In the genomic region with DNA sequence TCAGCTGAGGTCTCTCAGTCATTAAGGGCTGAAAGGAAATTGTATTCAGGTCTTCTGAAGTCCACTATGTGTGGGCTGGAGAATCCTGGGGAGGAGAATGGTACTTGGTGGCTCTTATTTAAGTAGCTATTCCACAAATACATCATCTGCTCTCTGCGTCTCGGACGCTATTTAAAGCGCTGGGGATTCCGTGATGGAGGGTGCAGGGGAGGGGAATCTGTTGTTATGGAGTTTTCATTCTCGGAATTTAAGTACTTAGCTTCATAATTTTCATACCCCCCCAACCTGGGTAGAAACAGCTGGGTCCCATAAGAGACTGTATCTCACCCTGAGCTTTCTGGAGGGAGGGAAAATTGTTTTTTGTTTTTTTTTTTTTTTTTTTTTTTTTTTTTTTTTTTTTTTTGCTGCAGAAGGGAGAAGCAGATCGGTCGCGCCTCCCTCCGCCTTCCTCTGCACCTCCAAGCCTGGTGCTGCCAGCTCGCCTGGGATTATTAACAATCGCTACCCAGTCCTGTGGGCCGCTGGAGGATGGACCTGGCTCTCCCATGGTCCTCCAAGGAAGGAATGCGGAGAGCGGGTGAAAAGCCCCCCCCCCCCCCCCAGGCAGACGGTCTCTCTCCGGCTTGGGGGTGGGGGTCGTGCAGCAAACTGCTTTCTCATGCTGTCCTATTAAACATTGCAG, we compare ENCODE assay signal across 8 mouse cellular contexts. TPM values are rescaled to one million over a fixed set of nuclear protein-coding genes. Genes with fewer than 3 reads are reported as not detected.
A peak's percentile ranks its signal among the peaks of the same experiment; 100 is the strongest.
DNase-seq lines count a peak whose midpoint lies in the region; ATAC-seq and TF ChIP-seq lines count a peak whose summit lies in the region.

Gene Ccdc184 (plus strand): TSS at position 196 of the 682 bp plus-strand sequence.

- no peak for TF ChIP-seq CTCF in cerebellum, adult 2 months (IDR thresholded peaks at IDR 0.05; ENCODE audit: borderline replicate concordance, insufficient read depth, low read depth, low read length)
- no peak for TF ChIP-seq CTCF in lung, postnatal 0 days (IDR thresholded peaks at IDR 0.05)
- TF ChIP-seq CTCF in midbrain, postnatal 0 days (IDR thresholded peaks at IDR 0.05): no peak

- no peak for TF ChIP-seq POLR2A in cerebellum, adult 2 months (IDR thresholded peaks at IDR 0.05; ENCODE audit: borderline replicate concordance, insufficient read depth, low read length)

- peaks cover 3% of the 10 kb centered on the region; the same call in 1 of the 2 replicates for H3K4me1 ChIP-seq in cerebellum, adult 2 months (ENCODE audit: control insufficient read depth, insufficient read depth, low read length)
- no peaks in the 10 kb centered on the region for H3K4me1 ChIP-seq in lung, postnatal 0 days (ENCODE audit: insufficient read depth, low read depth, low read length)
- peaks cover 12% of the 10 kb centered on the region for H3K4me1 ChIP-seq in intestine, embryonic 15.5 days (replicated peaks)
- 0 out of 2 replicates have a peak, but pooled peaks cover 11% of the 10 kb centered on the region for H3K4me1 ChIP-seq in midbrain, postnatal 0 days (ENCODE audit: insufficient read depth, low read length)

- no peak within 1 kb of the TSS for H3K9ac ChIP-seq in lung, postnatal 0 days (replicated peaks; ENCODE audit: low read depth)
- H3K9ac ChIP-seq in intestine, embryonic 15.5 days: 0 out of 2 replicates have a peak within 1 kb of the TSS, but pooled peaks have one; percentile 3
- peak within 1 kb of the TSS; percentile 81 for H3K9ac ChIP-seq in midbrain, postnatal 0 days (replicated peaks; ENCODE audit: low read length, poor library complexity, severe bottlenecking)

- no peaks in the 10 kb centered on the region for H3K36me3 ChIP-seq in lung, postnatal 0 days (ENCODE audit: insufficient read depth, low read length)
- no peaks in the 10 kb centered on the region for H3K36me3 ChIP-seq in intestine, embryonic 15.5 days
- no peaks in the 10 kb centered on the region for H3K36me3 ChIP-seq in midbrain, postnatal 0 days (ENCODE audit: insufficient read depth, low read length)

- H3K9me3 ChIP-seq in lung, postnatal 0 days (ENCODE audit: low read length): no peaks in the 10 kb centered on the region
- no peaks in the 10 kb centered on the region for H3K9me3 ChIP-seq in intestine, embryonic 15.5 days
- no peaks in the 10 kb centered on the region for H3K9me3 ChIP-seq in midbrain, postnatal 0 days (ENCODE audit: low read length)

- peak in 1 of 2 experiments; percentile 35 for DNase-seq in cerebellum, adult 2 months
- no peak for DNase-seq in cerebellum, postnatal 25 days
- DNase-seq in lung, postnatal 0 days (ENCODE audit: low spot score): no peak
- no peak for DNase-seq in lung, adult 18-20 months
- peak; percentile 35 for DNase-seq in midbrain, postnatal 0 days (ENCODE audit: low spot score)
- no peak for DNase-seq in urinary bladder, postnatal 25 days (ENCODE audit: low spot score)
- DNase-seq in urinary bladder, adult 2 months (ENCODE audit: low spot score): no peak

- H3K27ac ChIP-seq in cerebellum, adult 2 months (ENCODE audit: insufficient read depth, low read length): peak within 1 kb of the TSS; percentile 67; the same call in 1 of the 2 replicates
- no peak within 1 kb of the TSS for H3K27ac ChIP-seq in lung, postnatal 0 days (ENCODE audit: low read length)
- H3K27ac ChIP-seq in intestine, embryonic 15.5 days: no peak within 1 kb of the TSS
- peak within 1 kb of the TSS; percentile 88 for H3K27ac ChIP-seq in midbrain, postnatal 0 days (ENCODE audit: low read depth, low read length)

- H3K4me3 ChIP-seq in cerebellum, adult 2 months (replicated peaks; ENCODE audit: insufficient read depth, low read depth, low read length): peak within 1 kb of the TSS; percentile 97
- peak within 1 kb of the TSS; percentile 20; the same call in 1 of the 2 replicates for H3K4me3 ChIP-seq in lung, postnatal 0 days (ENCODE audit: low read depth, low read length)
- peak within 1 kb of the TSS; percentile 35 for H3K4me3 ChIP-seq in intestine, embryonic 15.5 days (replicated peaks)
- peak within 1 kb of the TSS; percentile 66 for H3K4me3 ChIP-seq in midbrain, postnatal 0 days (ENCODE audit: low read depth, low read length)

- under 1% methylated on average over 18 of the region's 18 CpGs for WGBS in cerebellum, adult 2 months
- WGBS in lung, postnatal 0 days: 7% methylated on average over 15 of the region's 18 CpGs
- WGBS in intestine, embryonic 15.5 days: 5% methylated on average over 18 of the region's 18 CpGs
- WGBS in midbrain, postnatal 0 days: 2% methylated on average over 17 of the region's 18 CpGs

- no peak for TF ChIP-seq EP300 in lung, postnatal 0 days (IDR thresholded peaks at IDR 0.05)

- no peaks in the 10 kb centered on the region for H3K27me3 ChIP-seq in cerebellum, adult 2 months (ENCODE audit: control insufficient read depth, insufficient read depth, low read length)
- H3K27me3 ChIP-seq in lung, postnatal 0 days (replicated peaks; ENCODE audit: insufficient read depth, low read length): peaks cover 39% of the 10 kb centered on the region
- peaks cover 55% of the 10 kb centered on the region for H3K27me3 ChIP-seq in intestine, embryonic 15.5 days (replicated peaks)
- H3K27me3 ChIP-seq in midbrain, postnatal 0 days (ENCODE audit: insufficient read depth, low read length): no peaks in the 10 kb centered on the region

- peak within 1 kb of the TSS; percentile 29; the same call in 1 of the 2 replicates for H3K4me2 ChIP-seq in lung, postnatal 0 days (replicated peaks; ENCODE audit: low read depth, low read length)
- H3K4me2 ChIP-seq in intestine, embryonic 15.5 days (replicated peaks): peak within 1 kb of the TSS; percentile 62
- H3K4me2 ChIP-seq in midbrain, postnatal 0 days (ENCODE audit: low read depth, low read length, poor library complexity, severe bottlenecking): peak within 1 kb of the TSS; percentile 84

- 0 out of 2 replicates have a peak, but pooled peaks have one; percentile 1 for ATAC-seq in lung, postnatal 0 days
- peak; percentile 34 for ATAC-seq in intestine, embryonic 15.5 days
- ATAC-seq in midbrain, postnatal 0 days (ENCODE audit: low FRiP score): peak; percentile 67

RNA-seq across cellular contexts. Expression of gene Ccdc184, which starts in this region (rescaled TPM):
- polyA plus RNA-seq in cerebellum, adult 2 months (2012; rRNA removed): 24.3 and 30.9 TPM in 2 replicates
- polyA plus RNA-seq in lung, postnatal 0 days (2015; fragmentation: Nextera tagmentation; extraction: Ambion mirVana): 0.04 and 0.07 TPM in 2 replicates
- polyA plus RNA-seq in intestine, embryonic 15.5 days (2015; fragmentation: Nextera tagmentation; extraction: Ambion mirVana): 1.6 and 1.7 TPM in 2 replicates
- total RNA-seq in midbrain, postnatal 0 days (2014; rRNA removed): 127 and 129 TPM in 2 replicates
- polyA plus RNA-seq in midbrain, postnatal 0 days (2015; fragmentation: Nextera tagmentation; extraction: Ambion mirVana): 132 and 145 TPM in 2 replicates
- polyA plus RNA-seq in urinary bladder, adult 2 months (2012; rRNA removed): 3.6 and 4.2 TPM in 2 replicates

Comparison
In these comparisons a context has a peak if more than half of its experiments do, and no peak if none do; other contexts are left out.
1. Peak in ATAC-seq, H3K4me3 ChIP-seq and H3K4me2 ChIP-seq in lung, postnatal 0 days; RNA of the gene not detected or under 1 TPM.
2. H3K27ac ChIP-seq: peak in cerebellum, adult 2 months (single experiment) and midbrain, postnatal 0 days (single experiment); none in lung, postnatal 0 days (single experiment) and intestine, embryonic 15.5 days (single experiment).
3. H3K4me3 ChIP-seq: peak in every context shown above with its lines; median percentile 97 in cerebellum, adult 2 months; 66 in midbrain, postnatal 0 days; 35 in intestine, embryonic 15.5 days; 20 in lung, postnatal 0 days.
4. ATAC-seq: peak in every context shown above with its lines; median percentile 67 in midbrain, postnatal 0 days; 34 in intestine, embryonic 15.5 days; 1 in lung, postnatal 0 days.
5. H3K4me2 ChIP-seq: peak in every context shown above with its lines; median percentile 84 in midbrain, postnatal 0 days; 62 in intestine, embryonic 15.5 days; 29 in lung, postnatal 0 days.